Mouse (Mus musculus) mouse embryonic stem cell (cell line): ENCODE measurements around the gene Tst.

Experiments used
- in situ Hi-C, 2 experiments: fragments of 300-500 bp; cut with MboI; formaldehyde crosslinking; loops; 1 replicate in 1 of 2; 3 replicates in 1 of 2; pipeline ENCODE4 v1.14.3; 2019 to 2020; ENCODE audit warnings: low sequenced_read_pairs in 2 of 2, low pct_unique_long_range_greater_than_20kb in 1 of 2, mixed read lengths in 1 of 2; ENCODE audit not compliant: unreplicated experiment in 1 of 2

Tst gene

GRCm38 (mm10) chr15:78405517-78406211 is at the start of gene Tst:
Tst (minus strand) TSS chr15:78405907.
- in situ Hi-C loops: no loop called here

GRCm38 (mm10) chr15:78455168-78455567 is 49.5 kb upstream of the Tst start:
- in situ Hi-C loops: no loop called here

GRCm38 (mm10) chr15:78452929-78453328 is 47.2 kb upstream of the Tst start:
- in situ Hi-C loops: no loop called here

- in situ Hi-C loops: no loop called here
Measured at GRCm38 (mm10) chr15:78451201-78451600, 45.5 kb upstream of the Tst start.

GRCm38 (mm10) chr15:78450419-78450768 is 44.7 kb upstream of the Tst start:
- in situ Hi-C loops: no loop called here

GRCm38 (mm10) chr15:78449694-78450418 is 44.1 kb upstream of the Tst start:
- in situ Hi-C loops: no loop called here

- in situ Hi-C loops: no loop called here
Measured at GRCm38 (mm10) chr15:78449131-78449530, 43.4 kb upstream of the Tst start.

GRCm38 (mm10) chr15:78447746-78448535 is 42.2 kb upstream of the Tst start:
- in situ Hi-C loops: no loop called here

GRCm38 (mm10) chr15:78447121-78447520 is 41.4 kb upstream of the Tst start:
- in situ Hi-C loops: no loop called here

- in situ Hi-C loops: no loop called here
Measured at GRCm38 (mm10) chr15:78443857-78444256, 38.1 kb upstream of the Tst start.

GRCm38 (mm10) chr15:78442231-78442630 is 36.5 kb upstream of the Tst start:
- in situ Hi-C loops: no loop called here

- in situ Hi-C loops: no loop called here
Measured at GRCm38 (mm10) chr15:78438973-78439372, 33.3 kb upstream of the Tst start.

GRCm38 (mm10) chr15:78438505-78438904 is 32.8 kb upstream of the Tst start:
- in situ Hi-C loops: no loop called here

GRCm38 (mm10) chr15:78438018-78438394 is 32.3 kb upstream of the Tst start:
- in situ Hi-C loops: no loop called here

- in situ Hi-C loops: no loop called here
Measured at GRCm38 (mm10) chr15:78437237-78438017, 31.7 kb upstream of the Tst start.

- in situ Hi-C loops: no loop called here
Measured at GRCm38 (mm10) chr15:78436380-78437192, 30.9 kb upstream of the Tst start.

- in situ Hi-C loops: no loop called here
Measured at GRCm38 (mm10) chr15:78435681-78436080, 30.0 kb upstream of the Tst start.

GRCm38 (mm10) chr15:78434896-78435520 is 29.3 kb upstream of the Tst start:
- in situ Hi-C loops: no loop called here
